ENCODE assay signal across 12 mouse cellular contexts in the genomic region with DNA sequence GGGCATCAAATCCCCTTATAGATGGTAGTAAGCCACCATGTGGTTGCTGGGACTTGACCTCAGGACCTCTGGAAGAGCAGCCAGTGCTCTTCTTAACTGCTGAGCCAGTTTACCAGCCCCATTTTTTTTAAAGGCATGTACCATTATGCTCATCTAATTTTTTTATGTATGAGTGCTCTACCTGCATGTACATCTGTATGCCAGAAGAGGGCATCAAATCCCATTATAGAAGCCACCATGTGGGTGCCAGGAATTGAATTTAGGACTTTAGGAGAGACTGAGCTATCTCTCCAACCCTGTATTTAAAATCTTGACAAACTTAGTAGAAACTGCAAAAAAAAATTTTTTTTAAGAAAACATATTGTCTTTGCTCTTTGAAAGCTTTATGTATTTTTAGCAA. TPM values are rescaled to one million over a fixed set of nuclear protein-coding genes. Genes with fewer than 3 reads are reported as not detected.
DNase-seq lines count a peak whose midpoint lies in the region; ATAC-seq and TF ChIP-seq lines count a peak whose summit lies in the region.
"Had no signal": no experiment of that assay in that cellular context is flagged by ENCODE, and none has a peak within 500 bp of the region (broad histone marks: within the 10 kb centered on the region; RNA-seq: fewer than 3 reads in every experiment).

No protein-coding gene starts in this region.

- H3K27ac ChIP-seq in intestine, postnatal 0 days (ENCODE audit: low read depth, low read length): no peak overlapping the region
- no peak overlapping the region for H3K27ac ChIP-seq in intestine, embryonic 15.5 days
- H3K27ac ChIP-seq in limb, embryonic 10.5 days: no peak overlapping the region
- H3K27ac ChIP-seq: heart, embryonic 15.5 days; lung, embryonic 15.5 days had no signal

- ATAC-seq in intestine, postnatal 0 days: no peak
- ATAC-seq in intestine, embryonic 15.5 days: no peak

- H3K4me3 ChIP-seq in intestine, postnatal 0 days (ENCODE audit: low read depth, low read length): no peak overlapping the region
- H3K4me3 ChIP-seq in intestine, embryonic 15.5 days (replicated peaks): no peak overlapping the region
- H3K4me3 ChIP-seq in limb, embryonic 10.5 days: no peak overlapping the region
- H3K4me3 ChIP-seq: heart, embryonic 15.5 days; lung, embryonic 15.5 days; myocyte had no signal

- H3K27me3 ChIP-seq in intestine, postnatal 0 days (replicated peaks; ENCODE audit: control insufficient read depth, insufficient read depth, low read length): no peaks in the 10 kb centered on the region
- no peaks in the 10 kb centered on the region for H3K27me3 ChIP-seq in intestine, embryonic 15.5 days (replicated peaks)
- H3K27me3 ChIP-seq in limb, embryonic 10.5 days (ENCODE audit: low read depth, poor library complexity, severe bottlenecking): no peaks in the 10 kb centered on the region
- H3K27me3 ChIP-seq: heart, embryonic 15.5 days; lung, embryonic 15.5 days had no signal

- TF ChIP-seq CTCF in intestine, postnatal 0 days (IDR thresholded peaks at IDR 0.05; ENCODE audit: low read depth): peak; percentile 55

- H3K9ac ChIP-seq in intestine, postnatal 0 days (ENCODE audit: low read depth, low read length): no peak overlapping the region
- H3K9ac ChIP-seq in intestine, embryonic 15.5 days: no peak overlapping the region
- H3K9ac ChIP-seq: heart, embryonic 15.5 days; lung, embryonic 15.5 days had no signal

- no peaks in the 10 kb centered on the region for H3K4me1 ChIP-seq in intestine, postnatal 0 days (replicated peaks; ENCODE audit: control insufficient read depth, insufficient read depth, low read length)
- H3K4me1 ChIP-seq in intestine, embryonic 15.5 days (replicated peaks): no peaks in the 10 kb centered on the region
- H3K4me1 ChIP-seq in limb, embryonic 10.5 days: 0 out of 2 replicates have a peak, but pooled peaks cover 3% of the 10 kb centered on the region

- peaks cover 8% of the 10 kb centered on the region for H3K36me3 ChIP-seq in intestine, postnatal 0 days (ENCODE audit: control insufficient read depth, insufficient read depth)
- H3K36me3 ChIP-seq in intestine, embryonic 15.5 days: no peaks in the 10 kb centered on the region
- peaks cover 10% of the 10 kb centered on the region for H3K36me3 ChIP-seq in limb, embryonic 10.5 days

- H3K4me2 ChIP-seq in intestine, postnatal 0 days (replicated peaks; ENCODE audit: low read depth): no peak overlapping the region
- no peak overlapping the region for H3K4me2 ChIP-seq in intestine, embryonic 15.5 days (replicated peaks)
- H3K4me2 ChIP-seq: heart, embryonic 15.5 days; lung, embryonic 15.5 days had no signal

- DNase-seq in 3134 (ENCODE audit: extremely low read depth, insufficient read length, low spot score): peak; percentile 22
- DNase-seq in B cell, adult 2 months: peak; percentile 7 to 23
- DNase-seq in c-Kit-positive CD71-positive TER-119-positive erythroid progenitor cells, embryonic 14.5 days (ENCODE audit: low spot score): peak; percentile 21
- DNase-seq in limb, embryonic 10.5 days (ENCODE audit: low spot score): no peak
- DNase-seq in thymus, postnatal 4 days: no peak
- DNase-seq: kidney, adult 8-10 months; right cerebral cortex, postnatal 25 days had no signal

- H3K9me3 ChIP-seq in intestine, postnatal 0 days (ENCODE audit: control insufficient read depth): no peaks in the 10 kb centered on the region
- no peaks in the 10 kb centered on the region for H3K9me3 ChIP-seq in intestine, embryonic 15.5 days
- no peaks in the 10 kb centered on the region for H3K9me3 ChIP-seq in limb, embryonic 10.5 days (replicated peaks)
- H3K9me3 ChIP-seq: heart, embryonic 15.5 days; lung, embryonic 15.5 days had no signal

RNA-seq across cellular contexts. Expression of a gene that starts 5.0 kb away (rescaled TPM):
- 12.6 and 14.4 TPM in 2 replicates for polyA plus RNA-seq in intestine, postnatal 0 days (2015; fragmentation: Nextera tagmentation; extraction: Ambion mirVana)
- 19.3 and 23.6 TPM in 2 replicates for polyA plus RNA-seq in intestine, embryonic 15.5 days (2015; fragmentation: Nextera tagmentation; extraction: Ambion mirVana)
- 10.3 and 12.7 TPM in 2 replicates for polyA plus RNA-seq in limb, embryonic 10.5 days (2016; fragmentation: Nextera tagmentation; extraction: Ambion mirVana)

RNA-seq across cellular contexts. Expression of a gene that starts 29.1 kb away (rescaled TPM):
- polyA plus RNA-seq in intestine, postnatal 0 days (2015; fragmentation: Nextera tagmentation; extraction: Ambion mirVana): 1.3 and 1.5 TPM in 2 replicates
- 4.2 and 4.3 TPM in 2 replicates for polyA plus RNA-seq in intestine, embryonic 15.5 days (2015; fragmentation: Nextera tagmentation; extraction: Ambion mirVana)
- polyA plus RNA-seq in limb, embryonic 10.5 days (2016; fragmentation: Nextera tagmentation; extraction: Ambion mirVana): 8.7 and 9.5 TPM in 2 replicates

RNA-seq across cellular contexts. Expression of a gene that starts 42.7 kb away (rescaled TPM):
- polyA plus RNA-seq in intestine, postnatal 0 days (2015; fragmentation: Nextera tagmentation; extraction: Ambion mirVana): 0.27 and 0.38 TPM in 2 replicates
- 0.29 and 0.90 TPM in 2 replicates for polyA plus RNA-seq in intestine, embryonic 15.5 days (2015; fragmentation: Nextera tagmentation; extraction: Ambion mirVana)
- 0.10 and 0.18 TPM in 2 replicates for polyA plus RNA-seq in limb, embryonic 10.5 days (2016; fragmentation: Nextera tagmentation; extraction: Ambion mirVana)
- polyA plus RNA-seq: myocyte had no signal

Comparison
In these comparisons a context has a peak if more than half of its experiments do, and no peak if none do; other contexts are left out.
1. DNase-seq: peak in 3134 (single experiment), B cell, adult 2 months (2 of 2) and c-Kit-positive CD71-positive TER-119-positive erythroid progenitor cells, embryonic 14.5 days (single experiment); none in limb, embryonic 10.5 days (single experiment) and thymus, postnatal 4 days (single experiment).